Mouse (Mus musculus): ENCODE measurements around the gene Mettl23.
A peak's percentile ranks its signal among the peaks of the same experiment; 100 is the strongest.
"Not testable (repeated sequence)": the region's sequence is repeated elsewhere in the genome, so short reads cannot be mapped to it uniquely, and the experiment has no call there.

The Mettl23 gene

GRCm38 (mm10) chr11:116848086-116848876, 5.2 kb downstream of the Mettl23 start:
- no peak for DNase-seq

- not testable (repeated sequence) for DNase-seq
These were observed 5.8 kb downstream of the Mettl23 start for GRCm38 (mm10) chr11:116848877-116849178.

- DNase-seq, result no peak
These were observed 6.5 kb downstream of the Mettl23 start for GRCm38 (mm10) chr11:116849587-116849986.

GRCm38 (mm10) chr11:116850085-116850484, 7.0 kb downstream of the Mettl23 start:
- no peak for DNase-seq

GRCm38 (mm10) chr11:116850833-116851477, 7.9 kb downstream of the Mettl23 start:
- no peak for DNase-seq

GRCm38 (mm10) chr11:116851576-116852290, 8.7 kb downstream of the Mettl23 start:
- DNase-seq, result no peak

GRCm38 (mm10) chr11:116852291-116852890, 9.3 kb downstream of the Mettl23 start, which contains the start of gene Mfsd11:
TSS of gene Mfsd11 (plus strand) at chr11:116852440.
- DNase-seq, result peak; percentile 90

GRCm38 (mm10) chr11:116852891-116853511, 9.9 kb downstream of the Mettl23 start, which contains the start of gene Srsf2:
TSS of gene Srsf2 (minus strand) at chr11:116853094.
- peak; percentile 97 for DNase-seq

- DNase-seq, result peak; percentile 99
These were observed 10.4 kb downstream of the Mettl23 start for GRCm38 (mm10) chr11:116853512-116853928.

- no peak for DNase-seq
These were observed 11.2 kb downstream of the Mettl23 start for GRCm38 (mm10) chr11:116854279-116854678.

GRCm38 (mm10) chr11:116857183-116857850, 14.2 kb downstream of the Mettl23 start:
- no peak for DNase-seq

GRCm38 (mm10) chr11:116864444-116864843, 21.4 kb downstream of the Mettl23 start:
- peak; percentile 12 for DNase-seq

GRCm38 (mm10) chr11:116865945-116866585, 23.0 kb downstream of the Mettl23 start:
- no peak for DNase-seq

- DNase-seq, result peak; percentile 28
These were observed 25.1 kb downstream of the Mettl23 start for GRCm38 (mm10) chr11:116868129-116868528.

- peak; percentile 69 for DNase-seq
These were observed 26.1 kb downstream of the Mettl23 start for GRCm38 (mm10) chr11:116869223-116869622.

GRCm38 (mm10) chr11:116869641-116870040, 26.6 kb downstream of the Mettl23 start:
- DNase-seq, result no peak

GRCm38 (mm10) chr11:116871538-116871937, 28.5 kb downstream of the Mettl23 start:
- no peak for DNase-seq

GRCm38 (mm10) chr11:116873987-116874386, 30.9 kb downstream of the Mettl23 start:
- DNase-seq, result no peak

GRCm38 (mm10) chr11:116878454-116878853, 35.4 kb downstream of the Mettl23 start:
- DNase-seq, result no peak

- no peak for DNase-seq
These were observed 37.8 kb downstream of the Mettl23 start for GRCm38 (mm10) chr11:116880839-116881238.

- no peak for DNase-seq
These were observed 38.4 kb downstream of the Mettl23 start for GRCm38 (mm10) chr11:116881440-116881839.

Data from lung, postnatal 36 days (tissue).